Mouse (Mus musculus) small intestine, adult 2 months (tissue): ENCODE results near the gene Rab11fip3.

Experiments used
- CTCF ChIP-seq: fragments of 200-500 bp; IDR thresholded peaks from 2 replicates; pipeline ENCODE4 v1.5.1; 2012; ENCODE audit warnings: low read depth, mild to moderate bottlenecking, control low read depth, inconsistent platforms, low read length, moderate library complexity, mixed read lengths; ENCODE audit not compliant: insufficient replicate concordance, insufficient read length; ENCODE audit errors: extremely low read depth
- POLR2A ChIP-seq: fragments of 200-500 bp; IDR thresholded peaks from 2 replicates; pipeline ENCODE4 v1.6.1; 2012; ENCODE audit warnings: low read depth, mild to moderate bottlenecking, control low read depth, inconsistent platforms, low read length, moderate library complexity

DNA sequence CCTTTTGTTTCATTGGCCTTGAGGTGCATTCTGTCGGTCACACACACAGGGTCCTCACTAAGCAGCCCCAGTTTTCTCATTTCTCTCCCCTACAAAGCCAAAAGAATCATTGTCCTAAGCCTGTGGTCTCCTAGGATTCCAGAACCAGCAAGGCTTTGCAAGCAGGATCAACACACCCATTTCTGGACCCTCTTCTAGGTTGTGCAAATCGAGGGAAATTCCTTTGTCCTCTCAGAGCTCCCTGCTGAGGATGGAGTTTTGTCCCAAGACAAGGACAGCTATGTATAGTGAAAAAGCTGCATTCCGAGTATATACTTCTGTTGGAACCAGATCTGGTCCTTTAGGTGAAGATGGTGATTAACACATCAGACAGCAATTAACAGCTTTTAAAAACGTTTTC, 40.8 kb upstream of the Rab11fip3 start:
- no peak for TF ChIP-seq CTCF
- no peak for TF ChIP-seq POLR2A
